Mouse (Mus musculus) lung, adult 2 months (tissue): ENCODE results near the gene Tmsb15a.

Experiments
- CTCF ChIP-seq: fragments of 200-500 bp; IDR thresholded peaks from 2 replicates; pipeline ENCODE4 v1.5.1; 2011; ENCODE audit warnings: mild to moderate bottlenecking, low read length, control low read depth; ENCODE audit not compliant: insufficient read depth
- POLR2A ChIP-seq: fragments of 200-500 bp; IDR thresholded peaks from 2 replicates; pipeline ENCODE4 v1.6.1; 2011; ENCODE audit warnings: low read depth, mild to moderate bottlenecking, control low read depth, low read length, borderline replicate concordance; ENCODE audit errors: extremely low read depth

- TF ChIP-seq CTCF (no peak), POLR2A (no peak)
Measured at GRCm38 (mm10) chrX:135693633-135694032, 31.4 kb downstream of the Tmsb15a start, which contains the start of gene Tcp11x2.
